Mouse (Mus musculus): ENCODE results near the gene AA467197. TPM values are rescaled to one million over a fixed set of nuclear protein-coding genes. Genes with fewer than 3 reads are reported as not detected.

Gene AA467197
- polyA plus RNA-seq, 1 experiment: 1.2 TPM

GRCm38 (mm10) chr2:122682520-122682919, 45.7 kb downstream of the AA467197 start:
- H3K27me3 ChIP-seq (ENCODE audit: control insufficient read depth, insufficient read depth, insufficient read length): no peaks in the 10 kb centered on the region
- TF ChIP-seq TCF3 (IDR thresholded peaks at IDR 0.05; ENCODE audit: insufficient read length, low read depth): no peak
- peaks cover 6% of the 10 kb centered on the region for H3K36me3 ChIP-seq (ENCODE audit: control insufficient read depth, insufficient read depth)
- no peaks in the 10 kb centered on the region for H3K79me2 ChIP-seq (ENCODE audit: control insufficient read depth, insufficient read depth)
- no peak overlapping the region for H3K4me3 ChIP-seq
- no peak overlapping the region for H3ac ChIP-seq (ENCODE audit: control insufficient read depth, insufficient read length)
- H3K4me2 ChIP-seq (ENCODE audit: low read depth): no peak overlapping the region

GRCm38 (mm10) chr2:122683641-122684040, 46.9 kb downstream of the AA467197 start:
- no peak overlapping the region for H3K4me3 ChIP-seq
- H3K79me2 ChIP-seq (ENCODE audit: control insufficient read depth, insufficient read depth): no peaks in the 10 kb centered on the region
- H3K36me3 ChIP-seq (ENCODE audit: control insufficient read depth, insufficient read depth): peaks cover 16% of the 10 kb centered on the region
- no peak overlapping the region for H3K4me2 ChIP-seq (ENCODE audit: low read depth)
- no peaks in the 10 kb centered on the region for H3K27me3 ChIP-seq (ENCODE audit: control insufficient read depth, insufficient read depth, insufficient read length)
- no peak for TF ChIP-seq POLR2AphosphoS2 (IDR thresholded peaks at IDR 0.05; ENCODE audit: insufficient read length, low read depth)
- TF ChIP-seq MYOG (IDR thresholded peaks at IDR 0.05; ENCODE audit: control insufficient read depth in 1 of 3, insufficient read depth in 1 of 3, insufficient read length in 2 of 3, low read depth in 2 of 3): no peak
- no peak for TF ChIP-seq REST (IDR thresholded peaks at IDR 0.05; ENCODE audit: insufficient read depth, insufficient read length)
- H3ac ChIP-seq (ENCODE audit: control insufficient read depth, insufficient read length): no peak overlapping the region

GRCm38 (mm10) chr2:122686665-122687064, 49.9 kb downstream of the AA467197 start:
- Histone ChIP-seq H3K4me3 (no peak overlapping the region), H3K36me3 (ENCODE audit: control insufficient read depth, insufficient read depth) (peaks cover 40% of the 10 kb centered on the region), H3ac (ENCODE audit: control insufficient read depth, insufficient read length) (no peak overlapping the region), H3K27me3 (ENCODE audit: control insufficient read depth, insufficient read depth, insufficient read length) (no peaks in the 10 kb centered on the region), H3K4me2 (ENCODE audit: low read depth) (no peak overlapping the region), H3K79me2 (ENCODE audit: control insufficient read depth, insufficient read depth) (peaks cover 15% of the 10 kb centered on the region)
- TF ChIP-seq CEBPB (IDR thresholded peaks at IDR 0.05; ENCODE audit: insufficient read depth, poor library complexity, severe bottlenecking) (no peak), POLR2AphosphoS2 (IDR thresholded peaks at IDR 0.05; ENCODE audit: insufficient read length, low read depth) (no peak), TCF12 (IDR thresholded peaks at IDR 0.05; ENCODE audit: insufficient read depth, poor library complexity, severe bottlenecking) (no peak), TCF3 (IDR thresholded peaks at IDR 0.05; ENCODE audit: insufficient read length, low read depth) (no peak)

Other genes with a start within 250 kb of the AA467197 start
- not detected for gene Slc28a2, start 210.5 kb upstream of the AA467197 start, polyA plus RNA-seq (2012; fragmentation: generic; extraction: Trizol)
- not detected for gene Gm14085, start 152.0 kb upstream of the AA467197 start, polyA plus RNA-seq (2012; fragmentation: generic; extraction: Trizol)
- 65.2 TPM for gene Gatm, start 25.7 kb upstream of the AA467197 start, polyA plus RNA-seq (2012; fragmentation: generic; extraction: Trizol)
- 17.7 TPM for gene Slc30a4, start 65.7 kb downstream of the AA467197 start, polyA plus RNA-seq (2012; fragmentation: generic; extraction: Trizol)
- gene Bloc1s6, start 101.5 kb downstream of the AA467197 start, polyA plus RNA-seq (2012; fragmentation: generic; extraction: Trizol): 16.0 TPM
- 6.9 TPM for gene Sqor, start 128.3 kb downstream of the AA467197 start, polyA plus RNA-seq (2012; fragmentation: generic; extraction: Trizol)